Mouse (Mus musculus): ENCODE data around the gene Lhx4.

GRCm38 (mm10) chr1:155724301-155724700, 27.2 kb downstream of the Lhx4 start:
- TF ChIP-seq CTCF (IDR thresholded peaks at IDR 0.05; ENCODE audit: low read depth) (no peak), EP300 (IDR thresholded peaks at IDR 0.05; ENCODE audit: low read depth) (no peak)
